Mouse (Mus musculus) heart, embryonic 12.5 days (tissue): ENCODE results near the gene Tmcc3. TPM values are rescaled to one million over a fixed set of nuclear protein-coding genes. Genes with fewer than 3 reads are reported as not detected.

ENCODE experiments used
- ATAC-seq: fragments of 200-750 bp; cut with Nextera tagmentation; 2 replicates; pipeline ENCODE4 v1.8.0; 2017; ENCODE audit warnings: moderate TSS enrichment, moderate library complexity; ENCODE audit not compliant: insufficient number of reproducible peaks, low FRiP score
- H3K27ac ChIP-seq: fragments of 300-500 bp; sonication (generic); 2 replicates; pipeline ENCODE4 v1.5.1; 2016; ENCODE audit warnings: mild to moderate bottlenecking, moderate library complexity; ENCODE audit not compliant: poor library complexity, severe bottlenecking
- H3K27me3 ChIP-seq: fragments of 300-500 bp; sonication (generic); replicated peaks from 2 replicates; pipeline ENCODE4 v1.6.1; 2016; ENCODE audit warnings: mild to moderate bottlenecking, moderate library complexity
- H3K36me3 ChIP-seq: fragments of 300-500 bp; sonication (generic); 2 replicates; pipeline ENCODE4 v1.6.1; 2016; ENCODE audit warnings: mild to moderate bottlenecking, moderate library complexity
- H3K4me1 ChIP-seq: fragments of 300-500 bp; sonication (generic); replicated peaks from 2 replicates; pipeline ENCODE4 v1.6.1; 2016; ENCODE audit warnings: mild to moderate bottlenecking
- H3K4me2 ChIP-seq: fragments of 300-500 bp; sonication (generic); 2 replicates; pipeline ENCODE4 v1.6.1; 2016; ENCODE audit warnings: mild to moderate bottlenecking, moderate library complexity
- H3K4me3 ChIP-seq: fragments of 300-500 bp; sonication (generic); 2 replicates; pipeline ENCODE4 v1.5.1; 2016; ENCODE audit warnings: mild to moderate bottlenecking
- H3K9ac ChIP-seq: fragments of 300-500 bp; sonication (generic); 2 replicates; pipeline ENCODE4 v1.6.1; 2016; ENCODE audit warnings: mild to moderate bottlenecking, moderate library complexity
- H3K9me3 ChIP-seq: fragments of 300-500 bp; sonication (generic); replicated peaks from 2 replicates; pipeline ENCODE4 v1.6.1; 2016; ENCODE audit warnings: mild to moderate bottlenecking, moderate library complexity
- WGBS: fragments of 180-500 bp; shearing (Covaris S2); methylation state at CpG from one replicate; pipeline ENCODE4 v1.1.7; 2016; 5-methylcytosine and 5-hydroxymethylcytosine counted together
- polyA plus RNA-seq: library from polyadenylated mRNA; unstranded; fragments of >200 nt; fragmentation: Nextera tagmentation; extraction: Ambion mirVana; gene quantifications from 2 replicates; pipeline ENCODE4 v1.2.1, GENCODE M21; 2016

Tmcc3 gene
- polyA plus RNA-seq, 1 experiment from 2014 or later: 10.2 TPM

DNA sequence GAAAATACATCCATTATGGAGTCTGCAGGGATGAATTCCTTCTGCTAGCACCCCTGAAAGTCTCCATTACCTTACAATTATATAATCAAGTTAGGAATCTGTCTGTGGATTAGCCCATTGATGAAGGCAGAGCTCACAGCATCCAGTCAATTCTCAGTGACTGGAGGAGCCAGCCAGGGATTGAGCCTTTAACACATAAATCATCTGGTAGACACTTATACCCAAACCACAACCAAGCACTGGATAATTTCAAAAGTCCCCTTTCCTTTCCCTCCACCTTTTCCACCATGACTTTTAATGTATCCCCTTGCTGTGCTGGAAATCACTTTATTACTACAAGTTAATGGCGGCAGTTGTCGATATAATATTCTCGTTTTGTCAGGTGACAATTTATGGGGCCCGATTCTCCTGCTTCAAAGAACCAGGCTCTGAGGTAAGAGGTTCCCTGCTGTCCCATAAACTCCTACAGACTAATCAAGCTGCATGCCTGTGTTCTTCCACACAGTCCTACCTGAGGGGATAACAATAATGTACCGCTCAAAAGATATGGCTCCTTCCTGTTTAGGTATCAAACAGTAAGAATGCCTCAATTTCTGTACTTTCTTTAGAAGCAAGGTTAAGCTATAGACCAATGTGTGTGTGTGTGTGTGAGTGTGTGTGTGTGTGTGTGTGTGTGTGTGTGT, 15.7 kb upstream of the Tmcc3 start:
- WGBS: 89% methylated on average over 5 of the region's 5 CpGs
- H3K4me2 ChIP-seq: no peak overlapping the region

GRCm38 (mm10) chr10:94298471-94298870, 13.3 kb upstream of the Tmcc3 start, which contains the start of gene Gm4792:
TSS of gene Gm4792 (minus strand) at chr10:94298703.
- Histone ChIP-seq H3K4me1 (no peaks in the 10 kb centered on the region), H3K9me3 (no peaks in the 10 kb centered on the region), H3K4me3 (no peak within 1 kb of the TSS), H3K27ac (no peak within 1 kb of the TSS), H3K4me2 (no peak within 1 kb of the TSS), H3K36me3 (no peaks in the 10 kb centered on the region), H3K27me3 (no peaks in the 10 kb centered on the region), H3K9ac (no peak within 1 kb of the TSS)
- ATAC-seq: no peak
- 72% methylated on average over 3 of the region's 3 CpGs for WGBS

More for the DNA sequence above, 15.7 kb upstream of the Tmcc3 start:
- H3K4me3 ChIP-seq: no peak overlapping the region
- H3K27ac ChIP-seq: no peak overlapping the region
- no peaks in the 10 kb centered on the region for H3K9me3 ChIP-seq
- no peaks in the 10 kb centered on the region for H3K36me3 ChIP-seq
- no peak for ATAC-seq
- H3K27me3 ChIP-seq: no peaks in the 10 kb centered on the region
- no peak overlapping the region for H3K9ac ChIP-seq
- H3K4me1 ChIP-seq: no peaks in the 10 kb centered on the region

DNA sequence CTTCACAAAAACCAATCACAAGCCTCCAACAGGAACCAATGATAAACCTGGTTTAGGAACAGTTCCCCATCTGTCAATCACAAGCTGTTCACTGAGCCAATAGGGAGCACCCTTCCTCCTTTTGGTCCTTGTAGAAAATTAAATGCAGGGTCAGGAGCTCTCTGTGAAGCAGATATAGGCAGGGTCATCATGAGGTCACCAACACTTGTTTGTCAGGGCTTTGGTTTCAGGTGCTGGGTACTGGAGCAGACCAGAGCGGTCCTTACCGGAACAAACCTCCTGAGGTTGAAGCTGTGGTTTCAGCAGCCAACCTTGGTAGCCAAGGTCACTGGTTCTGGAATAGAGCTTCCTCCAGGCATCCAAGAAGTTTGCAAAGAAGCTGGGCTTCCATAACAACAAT, 12.4 kb upstream of the Tmcc3 start:
- no peak for ATAC-seq
- Histone ChIP-seq H3K9me3 (no peaks in the 10 kb centered on the region), H3K36me3 (no peaks in the 10 kb centered on the region), H3K4me2 (no peak overlapping the region), H3K4me3 (no peak overlapping the region), H3K9ac (no peak overlapping the region), H3K4me1 (no peaks in the 10 kb centered on the region), H3K27me3 (no peaks in the 10 kb centered on the region), H3K27ac (no peak overlapping the region)
- 86% methylated on average over 2 of the region's 2 CpGs for WGBS

DNA sequence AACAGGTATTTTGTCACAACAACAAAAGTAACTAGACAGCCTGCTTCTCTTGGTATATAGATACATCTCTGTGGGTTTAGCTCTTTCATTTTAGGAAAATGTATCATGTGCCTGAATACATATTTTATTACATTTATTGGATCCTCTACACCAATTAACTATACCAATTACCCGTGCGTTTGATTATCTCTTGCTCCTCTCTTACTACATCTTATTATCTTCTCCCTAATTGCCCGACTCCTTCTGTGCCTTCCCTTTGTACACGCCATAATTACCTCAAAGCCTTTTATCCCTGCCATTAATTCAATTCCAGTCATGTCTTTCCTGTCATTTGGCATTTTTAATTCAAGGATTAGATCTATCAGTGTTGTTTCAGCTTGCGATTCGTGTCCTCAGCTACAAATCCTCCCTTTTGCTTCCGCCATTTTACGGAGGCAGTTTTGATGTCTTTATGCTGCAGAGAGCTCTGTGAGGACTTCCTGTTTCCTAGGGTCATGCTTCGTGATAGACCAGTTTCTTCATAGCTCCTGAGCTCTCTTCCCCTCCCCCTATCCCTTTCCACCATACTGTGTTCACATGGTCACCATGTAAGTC, 7.6 kb upstream of the Tmcc3 start:
- 81% methylated on average over 9 of the region's 9 CpGs for whole genome bisulfite sequencing

DNA sequence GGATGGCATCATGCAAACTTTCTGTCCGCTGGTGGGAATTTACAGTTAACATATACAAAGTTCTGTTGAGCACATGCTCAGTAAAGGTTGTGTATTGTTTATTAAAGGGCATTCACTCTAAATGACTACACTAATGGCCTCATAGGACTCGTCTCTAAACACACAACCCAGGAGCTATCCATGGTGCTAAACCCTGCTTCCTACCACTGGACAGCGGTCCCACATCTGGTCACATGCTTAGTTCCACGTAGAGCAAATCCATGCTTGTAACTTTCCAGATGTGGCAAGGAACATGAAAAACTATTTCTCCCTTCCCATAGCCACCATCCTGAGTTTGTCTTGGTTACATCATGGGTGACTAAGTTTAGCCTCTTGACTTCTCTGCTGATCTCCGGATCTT, 6.2 kb upstream of the Tmcc3 start:
- no peak for ATAC-seq
- Histone ChIP-seq H3K27ac (no peak overlapping the region), H3K27me3 (peaks cover 5% of the 10 kb centered on the region; the same call in 1 of the 2 replicates), H3K36me3 (no peaks in the 10 kb centered on the region), H3K4me1 (no peaks in the 10 kb centered on the region), H3K4me3 (no peak overlapping the region), H3K4me2 (no peak overlapping the region), H3K9me3 (0 out of 2 replicates have a peak, but pooled peaks cover 5% of the 10 kb centered on the region), H3K9ac (no peak overlapping the region)
- WGBS: 56% methylated on average over 5 of the region's 5 CpGs

More for the DNA sequence above, 7.6 kb upstream of the Tmcc3 start:
- Histone ChIP-seq H3K9me3 (0 out of 2 replicates have a peak, but pooled peaks cover 5% of the 10 kb centered on the region), H3K4me3 (no peak overlapping the region), H3K36me3 (no peaks in the 10 kb centered on the region), H3K4me2 (no peak overlapping the region), H3K4me1 (no peaks in the 10 kb centered on the region), H3K9ac (no peak overlapping the region), H3K27me3 (no peaks in the 10 kb centered on the region), H3K27ac (no peak overlapping the region)
- no peak for ATAC-seq

DNA sequence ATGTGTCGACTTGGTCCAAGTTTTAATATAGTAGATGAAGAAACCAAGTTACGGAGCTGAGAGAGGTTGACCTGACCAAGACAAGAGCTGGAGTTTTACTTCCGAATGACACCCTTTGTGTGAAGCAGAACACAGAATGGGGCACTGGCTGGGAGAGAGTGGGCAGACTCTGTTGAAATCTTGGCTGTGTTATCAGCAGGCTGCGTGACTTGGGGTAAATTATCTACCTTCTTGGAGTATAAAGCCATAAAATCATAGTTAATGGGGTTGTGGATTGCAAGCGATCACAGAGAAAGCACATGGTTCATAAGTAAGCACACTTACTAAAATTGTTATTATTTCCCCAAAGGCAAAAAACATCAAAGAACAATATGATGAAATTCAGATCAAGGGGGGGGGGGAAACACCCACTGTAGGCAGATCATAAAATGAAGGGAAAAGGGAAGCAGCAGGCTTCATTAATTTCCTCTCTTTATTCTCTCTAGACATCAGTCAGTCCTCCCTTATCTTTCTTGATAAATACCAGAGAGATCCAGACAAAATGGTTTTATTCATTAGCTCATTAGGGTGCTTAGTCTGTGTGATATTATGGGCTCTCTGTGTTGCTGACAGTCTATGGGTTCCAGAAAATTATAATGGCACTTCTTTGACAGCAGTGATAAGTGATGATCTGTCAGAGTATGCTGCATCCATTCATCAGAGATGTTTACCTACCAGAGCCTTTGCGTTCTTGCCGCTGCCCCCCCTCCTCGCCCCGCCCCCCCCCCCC, 1.1 kb upstream of the Tmcc3 start:
- no peak overlapping the region for H3K27ac ChIP-seq
- H3K9me3 ChIP-seq: 0 out of 2 replicates have a peak, but pooled peaks cover 5% of the 10 kb centered on the region
- no peaks in the 10 kb centered on the region for H3K4me1 ChIP-seq
- no peak overlapping the region for H3K4me2 ChIP-seq
- H3K4me3 ChIP-seq: no peak overlapping the region
- ATAC-seq: no peak
- 50% methylated on average over 8 of the region's 9 CpGs for WGBS
- H3K27me3 ChIP-seq: peaks cover 12% of the 10 kb centered on the region
- no peaks in the 10 kb centered on the region for H3K36me3 ChIP-seq
- no peak overlapping the region for H3K9ac ChIP-seq

DNA sequence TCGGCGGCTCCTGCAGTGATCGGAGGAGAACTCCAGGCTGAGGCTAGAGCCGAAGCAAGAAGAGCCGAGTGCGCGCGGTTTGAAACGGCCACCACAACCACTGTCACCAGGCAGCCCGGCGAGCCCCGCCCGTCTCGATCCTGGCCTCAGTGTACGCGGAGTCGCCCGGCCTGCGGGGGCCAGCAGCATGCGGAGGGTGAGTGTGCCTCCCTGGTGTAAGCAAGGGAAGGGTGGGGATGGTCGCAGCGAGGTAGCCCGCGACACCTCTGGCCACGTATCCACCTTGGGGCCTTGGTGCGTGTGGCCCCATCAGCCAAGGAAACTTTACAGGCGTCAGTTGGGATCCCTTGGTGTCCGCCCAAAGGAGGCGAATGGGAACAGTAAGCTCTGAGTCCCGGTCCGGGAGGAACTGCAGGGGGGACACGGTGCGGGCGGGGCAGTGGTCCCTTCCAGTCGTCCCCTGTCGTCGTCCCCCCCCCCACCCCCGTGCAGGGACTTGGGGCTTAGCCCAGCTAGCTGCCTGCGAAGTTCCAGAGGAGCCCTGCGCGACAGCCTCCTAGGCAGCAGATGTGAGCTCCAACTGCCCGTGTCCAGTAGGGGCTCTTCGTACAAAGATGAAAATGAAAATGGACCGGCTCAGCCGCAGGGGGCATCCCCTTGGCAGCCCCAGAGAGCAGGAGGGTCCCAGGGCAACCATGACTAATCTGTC, 412 bp downstream of the Tmcc3 start:
- Histone ChIP-seq H3K9ac (peak overlapping the region; percentile 71), H3K4me3 (peak overlapping the region; percentile 62), H3K36me3 (no peaks in the 10 kb centered on the region), H3K4me2 (peak overlapping the region; percentile 99), H3K27ac (no peak overlapping the region), H3K9me3 (0 out of 2 replicates have a peak, but pooled peaks cover 5% of the 10 kb centered on the region), H3K27me3 (peaks cover 12% of the 10 kb centered on the region), H3K4me1 (no peaks in the 10 kb centered on the region)
- ATAC-seq: peak; percentile 55; the same call in 1 of the 2 replicates
- WGBS: under 1% methylated on average over 45 of the region's 45 CpGs

GRCm38 (mm10) chr10:94313146-94313545, 1.4 kb downstream of the Tmcc3 start:
- Histone ChIP-seq H3K4me3 (no peak overlapping the region), H3K9me3 (0 out of 2 replicates have a peak, but pooled peaks cover 5% of the 10 kb centered on the region), H3K36me3 (no peaks in the 10 kb centered on the region), H3K4me1 (no peaks in the 10 kb centered on the region), H3K27ac (no peak overlapping the region), H3K27me3 (peaks cover 12% of the 10 kb centered on the region), H3K9ac (no peak overlapping the region), H3K4me2 (no peak overlapping the region)
- 80% methylated on average over 4 of the region's 4 CpGs for WGBS
- no peak for ATAC-seq

GRCm38 (mm10) chr10:94318574-94318973, 6.8 kb downstream of the Tmcc3 start:
- Histone ChIP-seq H3K9me3 (no peaks in the 10 kb centered on the region), H3K4me1 (no peaks in the 10 kb centered on the region), H3K4me2 (no peak overlapping the region), H3K27ac (no peak overlapping the region), H3K4me3 (no peak overlapping the region), H3K27me3 (peaks cover 4% of the 10 kb centered on the region; the same call in 1 of the 2 replicates), H3K36me3 (no peaks in the 10 kb centered on the region), H3K9ac (no peak overlapping the region)
- WGBS: 51% methylated on average over 4 of the region's 4 CpGs
- ATAC-seq: no peak

GRCm38 (mm10) chr10:94329962-94330361, 18.2 kb downstream of the Tmcc3 start:
- Histone ChIP-seq H3K4me3 (no peak overlapping the region), H3K4me2 (peak overlapping the region; percentile 50)

More at GRCm38 (mm10) chr10:94329962-94330361, 18.2 kb downstream of the Tmcc3 start:
- H3K27me3 ChIP-seq: no peaks in the 10 kb centered on the region
- peaks cover 3% of the 10 kb centered on the region for H3K9me3 ChIP-seq
- H3K27ac ChIP-seq: peak overlapping the region; percentile 56
- H3K4me1 ChIP-seq: peaks cover 24% of the 10 kb centered on the region
- WGBS: 14% methylated on average over 5 of the region's 5 CpGs
- peak; percentile 82; the same call in 1 of the 2 replicates for ATAC-seq
- no peaks in the 10 kb centered on the region for H3K36me3 ChIP-seq
- H3K9ac ChIP-seq: no peak overlapping the region
